Mouse (Mus musculus) CH12.LX (cell line): ENCODE results near the gene Nell1. TPM values are rescaled to one million over a fixed set of nuclear protein-coding genes. Genes with fewer than 3 reads are reported as not detected.

ENCODE experiments used
- DNase-seq: peaks from one replicate; pipeline ENCODE4 v3.0.0-alpha.2; 2013; ENCODE audit errors: extremely low read depth
- H3K27ac ChIP-seq: 2 replicates; pipeline ENCODE4 v1.5.1; 2012; ENCODE audit warnings: low read depth, mild to moderate bottlenecking, control low read depth, moderate library complexity; ENCODE audit not compliant: insufficient read depth
- H3K27me3 ChIP-seq: replicated peaks from 2 replicates; pipeline ENCODE3; 2012; ENCODE audit warnings: inconsistent platforms
- H3K36me3 ChIP-seq, 2 experiments: replicated peaks in 1 of 2; 2 replicates each; pipeline versions ENCODE3 to v1.6.1; 2012; ENCODE audit warnings: inconsistent platforms in 1 of 2, low read length in 1 of 2, mild to moderate bottlenecking in 1 of 2, mixed read lengths in 1 of 2, moderate library complexity in 1 of 2; ENCODE audit not compliant: control insufficient read depth in 1 of 2, insufficient read depth in 1 of 2
- H3K4me1 ChIP-seq, 2 experiments: 2 replicates each; pipeline ENCODE4 v1.6.1; 2012; ENCODE audit warnings: inconsistent platforms in 1 of 2, moderate library complexity in 1 of 2; ENCODE audit not compliant: insufficient read depth in 2 of 2, control insufficient read depth in 1 of 2
- H3K4me2 ChIP-seq: 2 replicates; pipeline ENCODE4 v1.6.1; 2012; ENCODE audit warnings: low read depth, mild to moderate bottlenecking, control low read depth; ENCODE audit not compliant: poor library complexity, insufficient read depth, severe bottlenecking
- H3K4me3 ChIP-seq, 3 experiments: fragments of 150-350 bp in 1 of 3; sonication (generic) in 1 of 3; replicated peaks in 1 of 3; 2 replicates each; pipeline versions ENCODE3 to v1.5.1; 2011 to 2012; ENCODE audit warnings: low read depth in 2 of 3, low read length in 2 of 3, mild to moderate bottlenecking in 2 of 3, moderate library complexity in 2 of 3, control low read depth in 1 of 3, improper control_type of control experiment in 1 of 3, inconsistent platforms in 1 of 3, mixed read lengths in 1 of 3; ENCODE audit not compliant: poor library complexity in 1 of 3
- H3K79me2 ChIP-seq: replicated peaks from 2 replicates; pipeline ENCODE4 v1.6.1; 2012; ENCODE audit warnings: mild to moderate bottlenecking, moderate library complexity; ENCODE audit not compliant: control insufficient read depth, poor library complexity, insufficient read depth, severe bottlenecking; ENCODE audit errors: extremely low read depth
- H3K9ac ChIP-seq: 2 replicates; pipeline ENCODE4 v1.6.1; 2012; ENCODE audit warnings: low read depth, mild to moderate bottlenecking, control low read depth, moderate library complexity; ENCODE audit not compliant: insufficient read depth
- H3K9me3 ChIP-seq: replicated peaks from 2 replicates; pipeline ENCODE3; 2012; ENCODE audit warnings: low read length, inconsistent platforms, mixed read lengths
- BHLHE40 ChIP-seq: IDR thresholded peaks from 2 replicates; pipeline ENCODE4 v1.6.1; 2011; ENCODE audit warnings: mild to moderate bottlenecking, low read depth, low read length, improper control_type of control experiment
- CTCF ChIP-seq, 2 experiments: IDR thresholded peaks in 1 of 2; conservative IDR thresholded peaks in 1 of 2; 2 replicates each; pipeline ENCODE4 v1.5.1; 2011 to 2012; ENCODE audit warnings: low read depth in 2 of 2, low read length in 2 of 2, improper control_type of control experiment in 1 of 2, inconsistent platforms in 1 of 2, mild to moderate bottlenecking in 1 of 2, moderate library complexity in 1 of 2
- E2F4 ChIP-seq: IDR thresholded peaks from 2 replicates; pipeline ENCODE4 v1.6.1; 2011; ENCODE audit warnings: low read depth, low read length, improper control_type of control experiment; ENCODE audit not compliant: insufficient replicate concordance
- EP300 ChIP-seq: IDR thresholded peaks from 2 replicates; pipeline ENCODE4 v1.6.1; 2011; ENCODE audit warnings: low read length, improper control_type of control experiment
- ETS1 ChIP-seq: conservative IDR thresholded peaks from 2 replicates; pipeline ENCODE4 v1.6.1; 2012; ENCODE audit warnings: low read depth, mild to moderate bottlenecking, inconsistent platforms, low read length, improper control_type of control experiment, moderate library complexity
- GABPA ChIP-seq: IDR thresholded peaks from 2 replicates; pipeline ENCODE4 v1.6.1; 2012; ENCODE audit warnings: low read depth, low read length, improper control_type of control experiment, inconsistent platforms; ENCODE audit not compliant: insufficient replicate concordance
- HCFC1 ChIP-seq: IDR thresholded peaks from 2 replicates; pipeline ENCODE4 v1.6.1; 2012; ENCODE audit warnings: low read depth, mild to moderate bottlenecking, inconsistent platforms, low read length, improper control_type of control experiment
- IRF4 ChIP-seq: IDR thresholded peaks from 2 replicates; pipeline ENCODE4 v1.6.1; 2014; ENCODE audit warnings: low read depth, mild to moderate bottlenecking, inconsistent platforms, low read length, improper control_type of control experiment
- JUN ChIP-seq: IDR thresholded peaks from 2 replicates; pipeline ENCODE4 v1.6.1; 2011; ENCODE audit warnings: low read depth, mild to moderate bottlenecking, low read length, improper control_type of control experiment, moderate library complexity; ENCODE audit not compliant: insufficient read depth
- JUND ChIP-seq: conservative IDR thresholded peaks from 2 replicates; pipeline ENCODE4 v1.6.1; 2011; ENCODE audit warnings: low read depth, low read length, improper control_type of control experiment
- MAX ChIP-seq: IDR thresholded peaks from 2 replicates; pipeline ENCODE4 v1.6.1; 2011; ENCODE audit warnings: low read length, improper control_type of control experiment
- MAZ ChIP-seq: IDR thresholded peaks from 2 replicates; pipeline ENCODE4 v1.6.1; 2012; ENCODE audit warnings: low read depth, mild to moderate bottlenecking, inconsistent platforms, low read length, improper control_type of control experiment, moderate library complexity
- MEF2A ChIP-seq: IDR thresholded peaks from 2 replicates; pipeline ENCODE4 v1.6.1; 2014; ENCODE audit warnings: low read depth, mild to moderate bottlenecking, inconsistent platforms, low read length, improper control_type of control experiment, borderline replicate concordance
- MXI1 ChIP-seq: IDR thresholded peaks from 2 replicates; pipeline ENCODE4 v1.6.1; 2011; ENCODE audit warnings: mild to moderate bottlenecking, low read depth, low read length, improper control_type of control experiment
- MYC ChIP-seq: IDR thresholded peaks from 2 replicates; pipeline ENCODE4 v1.6.1; 2011; ENCODE audit warnings: low read depth, mild to moderate bottlenecking, improper control_type of control experiment, low read length
- NELFE ChIP-seq: IDR thresholded peaks from 2 replicates; pipeline ENCODE4 v1.6.1; 2011; ENCODE audit warnings: low read depth, low read length, improper control_type of control experiment
- NRF1 ChIP-seq: IDR thresholded peaks from 2 replicates; pipeline ENCODE4 v1.6.1; 2014; ENCODE audit warnings: low read depth, mild to moderate bottlenecking, inconsistent platforms, low read length, improper control_type of control experiment, moderate library complexity
- PAX5 ChIP-seq: IDR thresholded peaks from 2 replicates; pipeline ENCODE4 v1.6.1; 2012; ENCODE audit warnings: low read length, inconsistent platforms, mixed read lengths
- POLR2A ChIP-seq: IDR thresholded peaks from 2 replicates; pipeline ENCODE4 v1.6.1; 2011; ENCODE audit warnings: low read depth, mild to moderate bottlenecking, improper control_type of control experiment, low read length
- POLR2AphosphoS2 ChIP-seq: IDR thresholded peaks from 2 replicates; pipeline ENCODE4 v1.6.1; 2011; ENCODE audit warnings: low read depth, low read length, improper control_type of control experiment
- TCF12 ChIP-seq: IDR thresholded peaks from 2 replicates; pipeline ENCODE4 v1.6.1; 2014; ENCODE audit warnings: low read depth, mild to moderate bottlenecking, inconsistent platforms, low read length, improper control_type of control experiment
- UBTF ChIP-seq: IDR thresholded peaks from 2 replicates; pipeline ENCODE4 v1.6.1; 2012; ENCODE audit warnings: low read depth, mild to moderate bottlenecking, inconsistent platforms, low read length, improper control_type of control experiment, moderate library complexity
- ZKSCAN1 ChIP-seq: IDR thresholded peaks from 2 replicates; pipeline ENCODE4 v1.6.1; 2012; ENCODE audit warnings: low read depth, inconsistent platforms, low read length, improper control_type of control experiment, borderline replicate concordance
- ZMIZ1 ChIP-seq: IDR thresholded peaks from 2 replicates; pipeline ENCODE4 v1.6.1; 2012; ENCODE audit warnings: low read depth, mild to moderate bottlenecking, inconsistent platforms, low read length, improper control_type of control experiment
- ZNF384 ChIP-seq: IDR thresholded peaks from 2 replicates; pipeline ENCODE4 v1.6.1; 2012; ENCODE audit warnings: low read depth, low read length, improper control_type of control experiment, inconsistent platforms
- dilution Hi-C: fragments of 300-500 bp; cut with MboI; formaldehyde crosslinking; loops from 2 replicates; pipeline ENCODE4 v1.14.3; 2020; ENCODE audit warnings: low sequenced_read_pairs; ENCODE audit not compliant: extremely low pct_unique_long_range_greater_than_20kb, extremely low pct_ligation_motif_present
- in situ Hi-C: fragments of 300-500 bp; cut with MboI; formaldehyde crosslinking; loops from 3 replicates; pipeline ENCODE4 v1.14.3; 2019; ENCODE audit warnings: low sequenced_read_pairs, low pct_ligation_motif_present, low pct_unique_long_range_greater_than_20kb, mixed read lengths
- polyA plus RNA-seq: library from polyadenylated mRNA; unstranded; fragments of >175 nt; gene quantifications from 2 replicates; pipeline ENCODE4 v1.2.1, GENCODE M21; 2012; ENCODE audit warnings: low read depth; ENCODE audit not compliant: insufficient read length
- total RNA-seq, 2 experiments: library from RNA; depleted of rRNA; stranded (reverse); fragments of 300-350 nt in 1 of 2; fragments of >200 nt in 1 of 2; gene quantifications; 2 replicates each; pipeline ENCODE4 v1.2.3; 2012 to 2014

Gene Nell1
- total and polyA plus RNA-seq, 3 experiments = not detected

DNA sequence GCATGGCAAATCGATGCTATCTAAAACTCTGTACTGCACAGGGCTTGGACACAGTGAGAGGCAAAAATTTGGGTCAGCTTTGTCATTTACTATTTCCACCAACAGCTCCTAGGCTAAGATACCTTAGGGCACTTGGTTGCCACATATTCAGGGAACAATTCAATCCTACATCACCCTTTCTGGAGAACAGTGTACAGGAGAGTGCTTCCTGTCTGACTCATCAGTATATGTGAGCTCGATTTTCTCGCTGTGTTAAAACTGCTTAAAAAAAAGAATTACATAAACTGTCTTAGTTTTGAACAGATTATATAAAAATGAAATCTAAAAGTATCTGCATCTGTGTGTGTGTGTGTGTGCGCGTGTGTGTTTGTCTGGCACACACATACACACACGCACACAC, 211.6 kb downstream of the Nell1 start:
- DNase-seq = no peak
- Histone ChIP-seq H3K36me3 (no peaks in the 10 kb centered on the region), H3K27ac (no peak overlapping the region), H3K79me2 (no peaks in the 10 kb centered on the region), H3K9me3 (peaks cover 32% of the 10 kb centered on the region), H3K4me3 (no peak overlapping the region), H3K27me3 (no peaks in the 10 kb centered on the region), H3K9ac (no peak overlapping the region), H3K4me2 (no peak overlapping the region), H3K4me1 (no peaks in the 10 kb centered on the region)
- in situ Hi-C loops (no loop called here), dilution Hi-C loops (no loop called here)
- TF ChIP-seq MYC = no peak
- no peak for TF ChIP-seq CTCF (conservative IDR thresholded peaks at IDR 0.05 in 1 of 2, IDR thresholded peaks at IDR 0.05 in 1 of 2; ENCODE audit: low read depth in 2 of 2, low read length in 2 of 2)
- no peak for TF ChIP-seq JUND
- no peak for TF ChIP-seq MXI1
- no peak for TF ChIP-seq NELFE
- TF ChIP-seq NRF1 = no peak
- TF ChIP-seq ZKSCAN1 = no peak
- no peak for TF ChIP-seq TCF12
- TF ChIP-seq EP300 = no peak
- TF ChIP-seq PAX5 = no peak
- TF ChIP-seq BHLHE40 = no peak

GRCm38 (mm10) chr7:50193955-50194354, 219.3 kb downstream of the Nell1 start:
- Histone ChIP-seq H3K79me2 (no peaks in the 10 kb centered on the region), H3K4me1 (no peaks in the 10 kb centered on the region), H3K27me3 (no peaks in the 10 kb centered on the region), H3K9ac (no peak overlapping the region), H3K4me2 (no peak overlapping the region), H3K9me3 (peaks cover 30% of the 10 kb centered on the region), H3K36me3 (no peaks in the 10 kb centered on the region), H3K4me3 (no peak overlapping the region), H3K27ac (no peak overlapping the region)
- dilution Hi-C loops = no loop called here
- TF ChIP-seq E2F4 = no peak
- TF ChIP-seq GABPA = no peak
- TF ChIP-seq MAX = no peak
- no peak for TF ChIP-seq CTCF (conservative IDR thresholded peaks at IDR 0.05 in 1 of 2, IDR thresholded peaks at IDR 0.05 in 1 of 2; ENCODE audit: low read depth in 2 of 2, low read length in 2 of 2)
- TF ChIP-seq ZMIZ1 = no peak
- no peak for TF ChIP-seq NRF1
- no peak for TF ChIP-seq MEF2A
- no peak for TF ChIP-seq UBTF
- TF ChIP-seq IRF4 = no peak
- TF ChIP-seq POLR2A = no peak
- no peak for TF ChIP-seq TCF12
- no peak for TF ChIP-seq MAZ
- no peak for TF ChIP-seq JUN
- no peak for TF ChIP-seq ETS1
- no peak for TF ChIP-seq POLR2AphosphoS2
- no peak for TF ChIP-seq HCFC1
- TF ChIP-seq ZNF384 = no peak
- no peak for TF ChIP-seq PAX5
- in situ Hi-C loops = no loop called here
- no peak for DNase-seq
